ENCODE assay signal across 8 mouse cellular contexts in genomic region chr13:93192646-93193026, GRCm38 (mm10). TPM values are rescaled to one million over a fixed set of nuclear protein-coding genes. Genes with fewer than 3 reads are reported as not detected.
DNase-seq lines count a peak whose midpoint lies in the region; ATAC-seq lines count a peak whose summit lies in the region.

No protein-coding gene starts in this region.

- peaks cover 16% of the 10 kb centered on the region for H3K4me1 ChIP-seq in kidney, embryonic 16.5 days (ENCODE audit: insufficient read depth, low read length)
- no peaks in the 10 kb centered on the region for H3K4me1 ChIP-seq in embryonic facial prominence, embryonic 11.5 days (ENCODE audit: control insufficient read depth, insufficient read depth, low read length)
- peaks cover 18% of the 10 kb centered on the region for H3K4me1 ChIP-seq in midbrain, embryonic 16.5 days (ENCODE audit: control insufficient read depth, insufficient read depth, low read length)

- H3K27me3 ChIP-seq in kidney, embryonic 16.5 days (ENCODE audit: insufficient read depth, low read length): no peaks in the 10 kb centered on the region
- H3K27me3 ChIP-seq in embryonic facial prominence, embryonic 11.5 days (ENCODE audit: control insufficient read depth, insufficient read depth, low read length): no peaks in the 10 kb centered on the region
- H3K27me3 ChIP-seq in midbrain, embryonic 16.5 days (ENCODE audit: control insufficient read depth, insufficient read depth, low read depth, low read length): no peaks in the 10 kb centered on the region

- WGBS in kidney, embryonic 16.5 days: 58% methylated on average over 5 of the region's 5 CpGs
- 75% methylated on average over 5 of the region's 5 CpGs for WGBS in embryonic facial prominence, embryonic 11.5 days
- WGBS in midbrain, embryonic 16.5 days: 69% methylated on average over 5 of the region's 5 CpGs

- no peak for DNase-seq in kidney, postnatal 25 days
- DNase-seq in embryonic facial prominence, embryonic 11.5 days (ENCODE audit: low spot score): no peak
- DNase-seq in hindlimb bud, embryonic 11.5 days (ENCODE audit: extremely low spot score, low read depth, low spot score): peak; percentile 47
- no peak for DNase-seq in right cerebral cortex, adult 2 months (ENCODE audit: low spot score in 2 of 2)
- DNase-seq in layer of hippocampus, postnatal 10 days (ENCODE audit: low spot score in 2 of 2): no peak
- no peak for DNase-seq in gastrocnemius, adult 8-10 months (ENCODE audit: low spot score in 2 of 2)

- no peaks in the 10 kb centered on the region for H3K9me3 ChIP-seq in kidney, embryonic 16.5 days (ENCODE audit: low read length)
- no peaks in the 10 kb centered on the region for H3K9me3 ChIP-seq in embryonic facial prominence, embryonic 11.5 days (replicated peaks; ENCODE audit: control insufficient read depth, low read length)
- H3K9me3 ChIP-seq in midbrain, embryonic 16.5 days (replicated peaks; ENCODE audit: control insufficient read depth, low read length, poor library complexity, severe bottlenecking): no peaks in the 10 kb centered on the region

- peak overlapping the region; percentile 66 for H3K4me2 ChIP-seq in kidney, embryonic 16.5 days (replicated peaks; ENCODE audit: low read depth, low read length)
- H3K4me2 ChIP-seq in embryonic facial prominence, embryonic 11.5 days (ENCODE audit: low read depth, low read length): peak overlapping the region; percentile 66
- H3K4me2 ChIP-seq in midbrain, embryonic 16.5 days (ENCODE audit: low read length): peak overlapping the region; percentile 76

- peak overlapping the region; percentile 99 for H3K9ac ChIP-seq in kidney, embryonic 16.5 days (replicated peaks; ENCODE audit: low read length)
- peak overlapping the region; percentile 97 for H3K9ac ChIP-seq in embryonic facial prominence, embryonic 11.5 days (replicated peaks; ENCODE audit: low read length)
- H3K9ac ChIP-seq in midbrain, embryonic 16.5 days (ENCODE audit: low read depth, low read length): peak overlapping the region; percentile 78

- H3K4me3 ChIP-seq in kidney, embryonic 16.5 days (ENCODE audit: low read length): peak overlapping the region; percentile 97
- H3K4me3 ChIP-seq in embryonic facial prominence, embryonic 11.5 days (ENCODE audit: low read depth, low read length): peak overlapping the region; percentile 95
- H3K4me3 ChIP-seq in midbrain, embryonic 16.5 days (ENCODE audit: low read depth, low read length): peak overlapping the region; percentile 99

- ATAC-seq in kidney, embryonic 16.5 days (ENCODE audit: low FRiP score, low TSS enrichment): no peak; the same call in 1 of the 2 replicates
- ATAC-seq in embryonic facial prominence, embryonic 11.5 days (replicated peaks; ENCODE audit: insufficient number of reproducible peaks, low FRiP score, low TSS enrichment, low read depth): 0 out of 2 replicates have a peak, but pooled peaks have one; percentile 34
- ATAC-seq in midbrain, embryonic 16.5 days: no peak; the same call in 1 of the 2 replicates

- H3K27ac ChIP-seq in kidney, embryonic 16.5 days (ENCODE audit: low read length): peak overlapping the region; percentile 96
- peak overlapping the region; percentile 58 for H3K27ac ChIP-seq in embryonic facial prominence, embryonic 11.5 days (replicated peaks; ENCODE audit: low read depth, low read length)
- H3K27ac ChIP-seq in midbrain, embryonic 16.5 days (ENCODE audit: low read length): peak overlapping the region; percentile 90

- 0 out of 2 replicates have a peak, but pooled peaks cover 3% of the 10 kb centered on the region for H3K36me3 ChIP-seq in kidney, embryonic 16.5 days (ENCODE audit: insufficient read depth, low read length)
- no peaks in the 10 kb centered on the region for H3K36me3 ChIP-seq in embryonic facial prominence, embryonic 11.5 days (replicated peaks; ENCODE audit: control insufficient read depth, insufficient read depth, low read depth, low read length)
- no peaks in the 10 kb centered on the region for H3K36me3 ChIP-seq in midbrain, embryonic 16.5 days (ENCODE audit: control insufficient read depth, insufficient read depth, low read length)

RNA-seq across cellular contexts. Expression of gene Tent2, which starts 0.5 kb away (rescaled TPM):
- 55.4 and 58.3 TPM in 2 replicates for polyA plus RNA-seq in kidney, embryonic 16.5 days (2015; fragmentation: Nextera tagmentation; extraction: Ambion mirVana)
- 93.9 and 96.3 TPM in 2 replicates for polyA plus RNA-seq in embryonic facial prominence, embryonic 11.5 days (2014; fragmentation: Nextera tagmentation; extraction: Ambion mirVana)
- 32.9 and 39.2 TPM in 2 replicates for polyA plus RNA-seq in midbrain, embryonic 16.5 days (2015; fragmentation: Nextera tagmentation; extraction: Ambion mirVana)
- 10 to 100 TPM; 26.9 to 31.1 TPM for total RNA-seq in layer of hippocampus, postnatal 10 days (2021)
- 10 to 100 TPM in 2 of 4 experiments, 1 to 10 TPM in 2; 8.1 to 10.7 (median 10.1) TPM for total RNA-seq in gastrocnemius, adult 8-10 months (2022)

RNA-seq across cellular contexts. Expression of gene Cmya5, which starts 48.1 kb away (rescaled TPM):
- polyA plus RNA-seq in kidney, embryonic 16.5 days (2015; fragmentation: Nextera tagmentation; extraction: Ambion mirVana): 0.09 and 0.11 TPM in 2 replicates
- polyA plus RNA-seq in embryonic facial prominence, embryonic 11.5 days (2014; fragmentation: Nextera tagmentation; extraction: Ambion mirVana): 0.07 and 0.13 TPM in 2 replicates
- polyA plus RNA-seq in midbrain, embryonic 16.5 days (2015; fragmentation: Nextera tagmentation; extraction: Ambion mirVana): 0.07 and 0.15 TPM in 2 replicates
- 1 to 10 TPM; 1.7 to 1.9 TPM for total RNA-seq in layer of hippocampus, postnatal 10 days (2021)
- total RNA-seq in gastrocnemius, adult 8-10 months (2022): 1,000 to 10,000 TPM; 1,379 to 2,047 (median 1,612) TPM
